ENCODE assay signal across 9 mouse cellular contexts in the genomic region with DNA sequence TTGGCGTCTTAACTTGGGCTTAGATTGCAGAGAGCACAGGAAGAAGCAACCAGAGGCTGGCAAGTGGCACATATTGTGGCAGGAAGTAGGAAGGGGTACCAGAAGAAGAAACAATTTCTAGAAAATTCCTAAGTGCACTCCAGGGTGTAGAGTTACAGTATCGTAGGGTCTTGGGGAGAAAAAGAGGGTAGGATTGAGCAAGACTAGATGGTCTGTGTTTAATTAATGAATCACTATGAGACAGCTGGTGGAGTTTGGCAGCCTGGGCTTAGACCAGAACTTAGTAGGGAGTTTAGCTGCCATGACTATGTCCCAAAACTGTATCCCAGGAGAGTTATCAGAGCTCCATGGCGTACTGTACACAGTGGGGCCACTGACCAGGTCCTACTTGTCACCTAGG. TPM values are rescaled to one million over a fixed set of nuclear protein-coding genes. Genes with fewer than 3 reads are reported as not detected.
DNase-seq lines count a peak whose midpoint lies in the region; ATAC-seq lines count a peak whose summit lies in the region.
"Had no signal": no experiment of that assay in that cellular context is flagged by ENCODE, and none has a peak within 500 bp of the region (broad histone marks: within the 10 kb centered on the region; RNA-seq: fewer than 3 reads in every experiment).

No protein-coding gene starts in this region.

- H3K9ac ChIP-seq in heart, embryonic 11.5 days (ENCODE audit: low read depth, low read length) = no peak overlapping the region; the same call in 1 of the 2 replicates
- H3K9ac ChIP-seq in embryonic facial prominence, embryonic 11.5 days (replicated peaks; ENCODE audit: low read length) = peak overlapping the region; percentile 77
- no peak overlapping the region for H3K9ac ChIP-seq in hindbrain, embryonic 14.5 days
- H3K9ac ChIP-seq in midbrain, embryonic 14.5 days (replicated peaks; ENCODE audit: low read length) = peak overlapping the region; percentile 78; the same call in 1 of the 2 replicates

- 0 out of 2 replicates have a peak, but pooled peaks cover 2% of the 10 kb centered on the region for H3K27me3 ChIP-seq in heart, embryonic 11.5 days (ENCODE audit: control insufficient read depth, insufficient read depth, low read length)
- no peaks in the 10 kb centered on the region for H3K27me3 ChIP-seq in embryonic facial prominence, embryonic 11.5 days (ENCODE audit: control insufficient read depth, insufficient read depth, low read length)
- no peaks in the 10 kb centered on the region for H3K27me3 ChIP-seq in hindbrain, embryonic 14.5 days (ENCODE audit: control insufficient read depth, insufficient read depth, low read length)
- H3K27me3 ChIP-seq in midbrain, embryonic 14.5 days (ENCODE audit: control insufficient read depth, insufficient read depth, low read length) = no peaks in the 10 kb centered on the region

- H3K36me3 ChIP-seq in heart, embryonic 11.5 days (ENCODE audit: control insufficient read depth, insufficient read depth, low read length) = no peaks in the 10 kb centered on the region
- H3K36me3 ChIP-seq in embryonic facial prominence, embryonic 11.5 days (replicated peaks; ENCODE audit: control insufficient read depth, insufficient read depth, low read depth, low read length) = no peaks in the 10 kb centered on the region
- H3K36me3 ChIP-seq in hindbrain, embryonic 14.5 days (replicated peaks; ENCODE audit: control insufficient read depth, insufficient read depth) = no peaks in the 10 kb centered on the region
- no peaks in the 10 kb centered on the region for H3K36me3 ChIP-seq in midbrain, embryonic 14.5 days (ENCODE audit: control insufficient read depth, insufficient read depth, low read length)

- no peak for DNase-seq in heart, adult 9 months (ENCODE audit: low spot score in 2 of 2)
- no peak for DNase-seq in embryonic facial prominence, embryonic 11.5 days (ENCODE audit: low spot score)
- DNase-seq in hindbrain, embryonic 14.5 days (ENCODE audit: low spot score) = no peak
- DNase-seq in midbrain, embryonic 14.5 days = no peak
- no peak for DNase-seq in cerebellum, adult 18-20 months
- no peak for DNase-seq in B cell, adult 2 months
- no peak for DNase-seq in layer of hippocampus, postnatal 25 days (ENCODE audit: extremely low spot score in 1 of 2, low spot score in 1 of 2)

- 0 out of 2 replicates have a peak overlapping the region, but pooled peaks have one; percentile 54 for H3K4me3 ChIP-seq in heart, embryonic 11.5 days (ENCODE audit: low read depth, low read length)
- peak overlapping the region; percentile 49; the same call in 1 of the 2 replicates for H3K4me3 ChIP-seq in embryonic facial prominence, embryonic 11.5 days (ENCODE audit: low read depth, low read length)
- H3K4me3 ChIP-seq in hindbrain, embryonic 14.5 days (replicated peaks; ENCODE audit: low read length) = peak overlapping the region; percentile 40
- H3K4me3 ChIP-seq in midbrain, embryonic 14.5 days (replicated peaks; ENCODE audit: low read depth, low read length) = peak overlapping the region; percentile 49

- ATAC-seq in heart, embryonic 11.5 days (replicated peaks; ENCODE audit: insufficient number of reproducible peaks, low FRiP score, low TSS enrichment) = no peak
- ATAC-seq in embryonic facial prominence, embryonic 11.5 days (replicated peaks; ENCODE audit: insufficient number of reproducible peaks, low FRiP score, low TSS enrichment, low read depth) = 0 out of 2 replicates have a peak, but pooled peaks have one; percentile 30
- ATAC-seq in hindbrain, embryonic 14.5 days (ENCODE audit: low FRiP score) = no peak
- no peak for ATAC-seq in midbrain, embryonic 14.5 days (ENCODE audit: low FRiP score, low TSS enrichment)

- WGBS in heart, embryonic 11.5 days (ENCODE audit: insufficient replicate concordance) = 75% methylated on average over 3 of the region's 3 CpGs
- 58% methylated on average over 3 of the region's 3 CpGs for WGBS in embryonic facial prominence, embryonic 11.5 days
- 65% methylated on average over 3 of the region's 3 CpGs for WGBS in hindbrain, embryonic 14.5 days
- WGBS in midbrain, embryonic 14.5 days = 71% methylated on average over 3 of the region's 3 CpGs

- no peak overlapping the region for H3K4me2 ChIP-seq in heart, embryonic 11.5 days
- peak overlapping the region; percentile 92; the same call in 1 of the 2 replicates for H3K4me2 ChIP-seq in embryonic facial prominence, embryonic 11.5 days (ENCODE audit: low read depth, low read length)
- peak overlapping the region; percentile 68 for H3K4me2 ChIP-seq in hindbrain, embryonic 14.5 days (replicated peaks)
- peak overlapping the region; percentile 89 for H3K4me2 ChIP-seq in midbrain, embryonic 14.5 days (ENCODE audit: low read length)

- H3K4me1 ChIP-seq in heart, embryonic 11.5 days (ENCODE audit: control insufficient read depth, insufficient read depth, low read length) = peaks cover 13% of the 10 kb centered on the region
- no peaks in the 10 kb centered on the region for H3K4me1 ChIP-seq in embryonic facial prominence, embryonic 11.5 days (ENCODE audit: control insufficient read depth, insufficient read depth, low read length)
- peaks cover 37% of the 10 kb centered on the region; the same call in 1 of the 2 replicates for H3K4me1 ChIP-seq in hindbrain, embryonic 14.5 days (replicated peaks; ENCODE audit: control insufficient read depth, insufficient read depth, low read length)
- H3K4me1 ChIP-seq in midbrain, embryonic 14.5 days (ENCODE audit: control insufficient read depth, insufficient read depth, low read length) = peaks cover 21% of the 10 kb centered on the region

- H3K27ac ChIP-seq in heart, embryonic 11.5 days (ENCODE audit: low read depth, low read length) = no peak overlapping the region
- no peak overlapping the region for H3K27ac ChIP-seq in embryonic facial prominence, embryonic 11.5 days (replicated peaks; ENCODE audit: low read depth, low read length)
- H3K27ac ChIP-seq in hindbrain, embryonic 14.5 days = peak overlapping the region; percentile 73; the same call in 1 of the 2 replicates
- 0 out of 2 replicates have a peak overlapping the region, but pooled peaks have one; percentile 86 for H3K27ac ChIP-seq in midbrain, embryonic 14.5 days (replicated peaks; ENCODE audit: low read depth, low read length)
- H3K27ac ChIP-seq: kidney, postnatal 0 days had no signal

- H3K9me3 ChIP-seq in heart, embryonic 11.5 days (replicated peaks; ENCODE audit: control insufficient read depth, low read length) = no peaks in the 10 kb centered on the region
- H3K9me3 ChIP-seq in embryonic facial prominence, embryonic 11.5 days (replicated peaks; ENCODE audit: control insufficient read depth, low read length) = no peaks in the 10 kb centered on the region
- H3K9me3 ChIP-seq in hindbrain, embryonic 14.5 days (ENCODE audit: control insufficient read depth, low read length) = no peaks in the 10 kb centered on the region
- no peaks in the 10 kb centered on the region for H3K9me3 ChIP-seq in midbrain, embryonic 14.5 days (ENCODE audit: control insufficient read depth, low read length)

RNA-seq across cellular contexts. Expression of a gene that starts 1.2 kb away (rescaled TPM):
- polyA plus RNA-seq in heart, embryonic 11.5 days (2014; fragmentation: Nextera tagmentation; extraction: Ambion mirVana) = 2.0 and 2.9 TPM in 2 replicates
- 14.3 TPM in 2 replicates for polyA plus RNA-seq in embryonic facial prominence, embryonic 11.5 days (2014; fragmentation: Nextera tagmentation; extraction: Ambion mirVana)
- 4.2 and 5.6 TPM in 2 replicates for polyA plus RNA-seq in hindbrain, embryonic 14.5 days (2014; fragmentation: Nextera tagmentation; extraction: Ambion mirVana)
- polyA plus RNA-seq in midbrain, embryonic 14.5 days (2014; fragmentation: Nextera tagmentation; extraction: Ambion mirVana) = 5.0 and 8.4 TPM in 2 replicates
- 1 to 10 TPM; 2.6 TPM for total RNA-seq in layer of hippocampus, postnatal 25 days (2021)

Comparison
In these comparisons a context has a peak if more than half of its experiments do, and no peak if none do; other contexts are left out.
1. H3K27ac ChIP-seq: peak in hindbrain, embryonic 14.5 days (single experiment) and midbrain, embryonic 14.5 days (single experiment); none in heart, embryonic 11.5 days (single experiment) and embryonic facial prominence, embryonic 11.5 days (single experiment).
2. H3K9ac ChIP-seq: peak in embryonic facial prominence, embryonic 11.5 days (single experiment) and midbrain, embryonic 14.5 days (single experiment); none in heart, embryonic 11.5 days (single experiment) and hindbrain, embryonic 14.5 days (single experiment).
3. Peak in every context shown above with its lines, with median percentiles within 50 percentile points of each other: H3K4me3 ChIP-seq.